Mouse (Mus musculus): ENCODE results near the gene Stk39.
"Not testable (repeated sequence)": the region's sequence is repeated elsewhere in the genome, so short reads cannot be mapped to it uniquely, and the experiment has no call there.

Stk39 gene

DNA sequence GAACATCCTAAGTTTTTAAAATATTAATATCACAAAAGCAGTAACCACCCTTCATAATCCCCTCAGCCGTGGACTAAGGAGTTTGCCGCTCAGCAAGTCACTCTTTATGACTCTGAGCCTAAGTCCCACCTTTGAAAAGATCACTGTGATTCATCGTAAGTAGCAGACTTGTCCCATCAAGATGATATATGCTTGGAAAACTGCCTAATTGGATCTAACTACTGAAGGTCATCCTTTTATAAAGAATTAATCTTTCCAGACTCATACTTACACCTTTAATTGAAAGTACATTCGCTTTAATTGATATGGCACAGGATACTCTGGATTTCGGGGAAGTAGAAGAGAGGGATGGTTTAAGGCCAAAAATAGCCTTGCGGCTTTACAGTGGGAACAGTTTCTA lies 201.2 kb downstream of the Stk39 start:
- no peak for DNase-seq

DNA sequence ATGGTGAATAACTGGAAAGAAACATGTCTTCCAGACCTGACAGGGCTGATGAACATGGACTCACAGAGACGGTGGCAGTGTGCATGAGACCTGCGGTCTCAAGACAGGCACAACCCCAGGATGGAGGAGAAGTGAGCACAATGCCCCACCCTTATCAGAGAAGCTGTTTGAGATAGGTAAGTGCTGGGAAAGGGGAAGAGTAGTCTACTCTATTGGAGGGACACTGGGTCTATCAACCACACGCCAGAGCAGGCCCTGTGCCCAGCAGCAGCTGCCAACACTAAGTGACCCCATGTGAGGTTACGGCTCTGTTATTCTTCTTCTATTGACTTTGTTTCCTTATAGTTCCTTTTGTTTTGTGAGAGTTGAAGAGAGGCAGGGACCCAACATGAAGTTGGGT lies 202.4 kb downstream of the Stk39 start:
- DNase-seq: no peak

DNA sequence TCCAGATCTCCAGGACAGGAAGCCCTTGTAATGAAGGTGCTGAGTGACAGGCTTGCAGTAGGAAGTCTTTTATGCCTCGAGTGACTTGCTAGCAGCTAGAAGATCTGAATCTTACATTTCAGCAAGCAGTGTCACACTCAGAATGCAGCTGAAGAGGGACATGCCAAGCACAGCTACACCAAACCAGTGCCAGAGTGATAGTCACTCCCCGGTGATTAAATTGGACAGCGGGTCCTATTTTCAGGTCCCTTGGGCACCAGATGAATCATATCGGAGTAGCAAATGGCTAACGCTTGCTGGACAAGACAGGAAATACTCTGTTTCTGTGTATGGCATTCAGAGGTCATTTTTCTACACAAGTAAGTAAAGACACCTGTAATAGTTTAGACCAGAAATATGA lies 207.2 kb downstream of the Stk39 start:
- no peak for DNase-seq

DNA sequence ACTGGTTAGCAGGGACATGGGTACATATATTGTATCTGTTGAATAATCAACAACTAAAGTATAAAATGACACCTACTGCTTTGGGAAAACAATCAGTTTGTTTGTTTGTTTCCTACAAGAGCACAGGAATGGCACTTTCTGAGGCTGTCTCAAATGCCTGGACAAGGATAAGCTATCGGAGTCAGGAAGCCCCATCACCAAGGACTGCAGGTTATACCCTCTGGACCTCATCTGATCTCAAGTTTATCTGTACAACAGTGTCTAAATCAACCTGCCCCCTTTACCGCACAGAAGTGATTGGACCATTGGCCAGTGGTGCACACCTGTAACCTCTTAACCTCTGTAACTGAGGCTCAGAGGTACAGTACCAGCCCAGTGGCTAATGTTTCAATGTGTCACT lies 211.2 kb downstream of the Stk39 start:
- DNase-seq: no peak

DNA sequence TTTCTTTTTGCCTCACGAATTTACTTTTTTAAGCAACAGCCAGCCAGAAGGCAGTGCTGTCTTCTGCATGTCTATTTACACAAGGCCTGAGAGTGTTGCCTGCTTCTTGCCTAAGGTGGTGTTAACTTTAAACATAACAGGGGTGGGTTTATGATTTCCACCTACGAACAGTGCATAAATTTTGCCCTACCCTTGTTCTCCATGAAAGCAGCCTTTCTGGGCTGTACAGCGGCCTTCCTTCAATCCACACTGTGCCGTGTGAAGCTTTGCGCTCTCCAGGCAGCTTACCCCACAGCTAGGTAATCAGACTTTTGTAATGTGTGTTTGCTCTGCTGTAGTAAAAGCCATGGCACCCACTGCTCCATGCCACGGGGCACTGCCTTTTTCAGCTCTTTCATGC lies 214.5 kb downstream of the Stk39 start:
- DNase-seq: no peak

DNA sequence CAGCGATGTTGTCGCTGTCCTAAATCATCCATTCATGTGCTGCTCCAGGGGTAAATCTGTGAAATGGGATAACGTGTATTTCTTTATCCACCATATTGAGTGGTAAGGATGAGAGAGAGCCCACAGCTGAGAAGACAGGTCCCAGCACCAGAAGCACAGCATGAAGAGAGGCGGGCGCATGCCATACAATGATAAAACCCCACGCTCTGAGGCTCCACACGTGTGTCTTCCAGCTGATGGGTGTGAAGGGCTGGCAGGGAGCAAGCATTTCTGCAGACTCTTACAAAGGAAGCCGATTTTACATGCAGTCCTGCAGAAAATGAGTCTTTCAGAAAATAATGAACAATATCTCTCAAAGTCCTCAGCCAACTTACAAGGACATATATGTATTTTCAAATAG lies 215.6 kb downstream of the Stk39 start:
- DNase-seq: no peak

DNA sequence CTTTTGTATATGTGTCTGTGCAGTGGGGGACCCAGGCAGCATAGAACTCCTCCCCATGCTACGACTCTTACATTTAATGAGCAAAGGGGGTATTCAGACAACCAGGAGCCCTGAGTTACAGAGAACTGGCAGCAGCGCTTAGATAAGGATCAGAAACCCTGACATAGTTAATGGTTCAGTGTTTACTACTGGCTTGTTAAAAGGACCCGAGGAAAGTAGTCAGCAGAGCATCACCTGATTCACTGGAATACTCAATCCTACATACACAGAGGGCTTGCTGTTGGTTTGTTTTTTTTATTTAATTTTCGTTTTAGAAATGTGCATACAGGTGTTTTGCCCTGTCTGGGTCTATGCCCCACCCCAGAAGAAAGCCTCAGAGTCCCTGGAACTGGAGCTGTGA lies 217.3 kb downstream of the Stk39 start:
- DNase-seq: no peak

DNA sequence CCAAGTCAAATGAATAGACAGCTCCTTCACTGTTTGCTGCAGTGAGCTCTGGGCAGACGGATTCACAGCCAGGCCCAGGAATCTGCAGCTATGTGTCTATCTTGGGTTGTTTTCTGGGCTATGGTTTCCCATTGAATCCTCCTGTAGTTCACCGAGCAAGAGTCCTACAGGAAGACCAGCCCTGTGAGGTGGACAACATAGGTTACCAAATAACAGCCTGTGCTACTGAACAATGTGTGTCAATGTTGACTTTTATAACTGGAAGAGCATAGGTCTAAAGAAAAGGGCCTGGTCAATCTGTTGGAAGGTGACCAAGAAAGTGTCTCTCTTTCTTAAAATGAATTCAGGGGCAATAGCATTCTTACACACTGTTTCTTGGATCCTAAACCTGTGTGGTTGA lies 218.8 kb downstream of the Stk39 start:
- DNase-seq: no peak

DNA sequence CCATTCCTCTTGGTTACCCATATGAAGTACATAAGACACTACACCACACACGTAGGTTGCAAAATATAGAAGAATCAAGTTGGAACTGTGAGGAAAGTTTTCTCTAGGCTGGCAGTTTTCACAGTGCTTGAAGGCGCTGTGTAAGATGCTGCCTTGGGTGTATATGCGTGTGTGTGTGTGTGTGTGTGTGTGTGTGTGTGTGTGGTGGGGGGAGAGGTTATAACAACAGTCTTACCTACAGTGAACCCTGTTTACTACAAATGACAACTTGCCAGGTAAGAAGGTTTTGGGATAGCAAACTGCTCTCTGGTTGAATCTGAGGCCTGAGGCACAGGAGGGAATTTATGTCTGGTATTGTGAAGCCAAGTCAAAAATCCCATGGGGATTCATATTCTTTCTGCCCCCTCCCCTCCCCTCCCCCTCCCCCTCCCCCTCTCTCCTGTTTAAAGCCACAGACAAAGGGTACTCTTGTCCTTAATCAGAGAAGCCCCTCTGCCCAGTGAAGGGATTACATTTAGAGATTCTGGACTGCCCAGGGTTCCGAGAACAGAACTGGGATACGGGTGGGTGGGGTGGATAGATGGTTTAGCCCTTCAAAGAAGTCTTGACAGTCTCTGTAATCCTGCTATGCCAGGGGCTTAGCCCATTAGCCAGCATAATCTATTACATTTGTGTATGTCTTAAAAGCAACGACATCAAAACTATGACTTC lies 219.9 kb downstream of the Stk39 start:
- DNase-seq: no peak

DNA sequence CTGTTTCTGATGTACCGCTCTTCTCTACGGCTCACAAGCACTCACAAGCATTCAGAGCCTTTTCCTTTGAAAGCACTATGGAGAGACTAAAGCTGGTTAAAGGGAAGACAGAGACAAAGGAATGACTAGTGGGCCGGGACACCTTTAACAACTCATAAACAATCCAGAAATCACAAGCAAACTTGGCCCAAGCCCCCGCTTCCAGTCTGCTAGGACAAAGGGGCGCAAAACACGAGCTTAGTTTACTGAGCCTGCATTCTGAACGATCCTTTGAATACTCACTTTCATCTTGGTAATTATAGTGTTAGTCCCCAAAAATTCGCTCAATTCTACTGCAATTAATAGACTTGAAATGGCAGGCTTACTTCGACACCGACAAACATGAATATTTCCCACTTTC lies 221.2 kb downstream of the Stk39 start:
- no peak for DNase-seq

DNA sequence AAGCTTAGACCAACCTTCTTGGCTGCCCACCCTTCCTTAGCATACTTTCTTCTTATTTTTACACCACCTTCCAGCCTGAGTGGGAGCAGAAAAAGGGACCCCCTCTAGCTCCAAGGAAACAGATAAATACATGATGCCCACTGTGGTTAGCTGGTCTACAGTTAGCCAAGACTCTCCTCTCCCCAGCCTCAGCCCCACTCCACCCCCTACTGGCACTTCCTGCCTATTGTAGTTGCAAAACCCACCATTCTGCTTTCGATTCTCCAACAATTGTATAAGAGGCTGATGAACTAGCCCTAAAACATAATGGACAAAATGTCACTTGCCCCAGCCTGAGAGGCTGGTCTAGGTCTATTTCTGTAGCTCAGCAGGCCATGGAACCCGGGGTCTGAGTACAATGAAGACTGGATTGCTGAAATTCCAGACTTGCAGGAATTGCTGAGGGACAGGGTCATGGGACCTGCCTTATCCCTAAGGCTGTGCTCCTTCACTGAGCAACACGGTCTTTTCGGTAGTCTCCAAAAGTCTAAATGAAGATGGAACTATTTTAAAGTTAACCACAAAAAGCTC lies 222.1 kb downstream of the Stk39 start:
- DNase-seq: no peak

DNA sequence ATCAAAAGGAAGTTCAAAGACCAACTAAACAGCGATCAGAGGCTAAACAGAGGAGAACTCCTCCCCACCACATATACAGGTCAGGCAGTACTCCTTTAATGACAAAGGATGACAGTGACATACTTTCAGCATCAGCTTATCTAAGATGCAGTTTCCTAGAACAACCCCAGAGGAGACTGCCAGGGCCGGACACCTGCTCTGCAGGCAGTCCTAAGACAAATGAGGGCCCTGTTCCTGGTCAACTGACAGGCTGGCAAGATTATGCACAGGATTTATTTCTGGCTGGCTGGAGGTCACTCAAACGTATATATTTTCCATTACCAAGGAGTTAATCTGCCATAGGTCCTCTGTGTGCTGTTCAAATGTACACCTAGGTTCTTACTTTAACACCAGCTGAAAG lies 225.8 kb downstream of the Stk39 start:
- DNase-seq: no peak

DNA sequence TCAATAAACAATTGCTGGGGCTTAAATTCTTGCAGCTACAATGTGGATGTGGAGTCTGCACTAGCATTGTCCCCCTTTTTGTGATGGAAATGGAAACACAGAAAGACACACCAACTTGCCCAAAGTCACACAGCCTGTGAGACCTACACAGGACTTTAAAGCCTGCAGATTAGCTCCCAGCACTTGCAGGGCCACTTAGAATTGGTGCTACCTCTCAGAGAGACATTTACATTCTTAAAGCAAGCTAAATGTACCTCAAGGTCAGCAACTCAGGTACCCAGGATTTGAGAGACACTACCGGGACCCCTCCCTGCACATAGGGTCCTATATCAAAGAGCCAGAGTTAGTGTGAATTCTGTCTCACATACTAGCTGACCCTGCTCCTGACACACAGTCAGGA lies 227.5 kb downstream of the Stk39 start:
- no peak for DNase-seq

DNA sequence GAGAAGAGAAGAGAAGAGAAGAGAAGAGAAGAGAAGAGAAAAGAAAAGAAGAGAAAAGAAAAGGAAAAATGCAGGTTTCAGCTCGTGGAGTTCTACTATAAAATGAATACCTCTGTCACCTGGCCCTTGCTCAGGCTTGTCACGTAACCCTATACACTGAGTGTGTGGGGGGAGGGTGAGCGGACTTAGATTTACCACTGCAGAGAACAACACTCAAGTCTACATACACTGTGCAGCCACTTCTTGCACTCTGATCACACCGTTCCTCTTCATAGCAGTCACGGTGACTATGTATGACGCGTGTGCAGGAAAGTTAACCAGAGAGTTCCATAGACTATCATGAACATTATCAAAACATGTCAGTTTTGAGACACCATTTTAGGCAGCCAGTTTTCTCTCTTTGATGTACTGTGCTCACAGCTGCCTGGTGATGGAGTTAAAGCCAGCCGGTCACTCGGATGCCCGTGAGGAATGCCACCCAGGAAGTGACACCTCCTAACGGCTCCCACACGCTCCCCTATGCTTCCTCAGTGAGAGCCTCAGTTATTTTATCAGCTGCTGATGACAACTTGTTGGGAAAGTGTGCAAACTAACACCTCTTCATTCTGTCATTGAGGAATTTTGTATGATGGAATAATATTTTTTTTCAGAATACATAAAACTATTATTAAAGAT lies 228.1 kb downstream of the Stk39 start:
- DNase-seq: no peak

DNA sequence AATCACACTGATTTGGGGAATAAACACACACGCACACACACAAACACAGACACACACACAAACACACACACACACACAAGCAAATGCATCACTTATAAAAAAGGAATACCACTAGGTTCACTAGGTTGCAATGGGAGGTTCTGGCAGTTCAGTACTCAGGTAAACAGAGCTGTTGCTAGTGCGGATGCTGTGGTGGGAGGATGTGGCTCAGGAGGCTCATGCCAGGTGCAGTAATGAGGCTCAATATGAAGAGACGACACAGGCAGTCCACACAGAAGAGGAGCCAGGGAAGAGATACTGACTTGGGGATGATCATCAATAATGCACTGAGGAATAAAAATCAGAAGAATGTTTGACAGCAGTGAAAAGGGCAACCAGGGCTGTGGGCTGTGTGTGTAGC lies 228.8 kb downstream of the Stk39 start:
- no peak for DNase-seq

DNA sequence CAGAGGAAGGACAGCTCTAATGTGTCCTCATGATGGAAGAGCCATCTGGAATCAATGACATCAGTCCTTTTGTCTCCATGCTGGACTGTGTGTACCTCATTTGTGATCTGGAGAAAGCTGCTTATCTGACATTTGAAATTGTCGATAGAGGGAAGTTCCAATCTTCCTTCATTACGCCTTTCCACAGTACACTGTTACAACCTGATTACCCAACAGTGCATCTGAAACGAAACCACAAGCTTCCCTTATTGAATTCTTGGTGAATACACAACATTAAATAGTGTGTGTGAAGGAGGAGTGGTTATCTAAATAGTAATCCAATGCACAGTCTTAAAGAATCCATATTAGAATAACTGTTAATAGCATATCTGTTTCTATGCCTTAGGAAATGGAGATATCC lies 230.0 kb downstream of the Stk39 start:
- no peak for DNase-seq

DNA sequence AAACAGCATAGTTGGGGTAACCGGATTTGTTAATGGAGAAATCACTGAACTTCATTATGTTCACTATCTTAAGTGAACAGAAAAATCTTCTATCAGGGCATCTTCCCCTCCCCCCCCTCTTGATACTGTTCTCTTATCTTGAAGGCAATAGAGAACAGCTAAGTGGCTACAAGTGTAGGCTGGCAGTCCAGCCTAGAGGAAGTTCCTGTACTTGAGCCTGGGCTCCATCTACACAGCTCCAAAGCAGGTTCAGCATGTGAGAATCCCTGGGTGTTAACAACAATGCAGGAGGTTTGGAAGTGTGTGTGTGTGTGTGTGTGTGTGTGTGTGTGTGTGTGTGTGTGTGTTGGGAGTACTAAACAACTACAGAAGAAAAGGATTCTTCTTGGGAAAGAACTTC lies 230.4 kb downstream of the Stk39 start:
- DNase-seq: no peak

DNA sequence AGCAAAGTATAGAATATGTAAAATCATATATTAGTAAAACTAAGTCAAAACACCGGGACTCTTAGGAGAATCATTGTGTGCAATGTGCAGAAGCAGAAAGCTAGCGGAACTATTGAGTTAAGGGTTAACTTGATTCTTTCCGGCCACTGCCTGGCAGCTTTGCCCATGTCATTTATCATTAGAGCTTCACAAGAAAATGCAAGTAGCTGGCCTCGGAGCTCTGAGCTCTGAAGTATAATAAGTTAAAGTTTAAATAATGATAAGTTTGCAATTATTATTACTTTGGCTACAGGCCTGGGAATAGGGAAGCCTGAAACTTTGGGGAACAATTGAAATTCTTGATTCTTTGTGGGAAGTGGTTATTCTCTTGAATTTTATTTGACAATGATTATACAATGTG lies 232.7 kb downstream of the Stk39 start:
- DNase-seq: not testable (repeated sequence)

DNA sequence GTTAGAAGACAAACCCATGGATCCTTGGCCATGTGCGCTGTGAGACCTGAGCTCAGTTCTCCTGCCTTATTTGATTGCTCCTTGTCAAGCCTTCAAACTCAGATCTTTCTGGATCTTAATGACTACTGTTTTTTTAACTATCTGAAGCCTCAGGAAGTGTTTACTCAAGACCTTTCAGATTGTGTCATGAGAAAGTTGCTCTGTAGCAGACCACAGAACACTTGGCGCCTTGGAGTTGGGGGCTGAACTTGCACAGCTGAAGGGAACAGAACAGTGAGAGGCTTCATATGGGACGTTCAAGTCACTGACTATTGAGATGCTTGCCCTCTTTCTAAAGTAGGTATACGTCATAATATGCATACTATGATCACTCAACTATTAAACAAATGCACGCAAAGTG lies 239.1 kb downstream of the Stk39 start:
- no peak for DNase-seq

DNA sequence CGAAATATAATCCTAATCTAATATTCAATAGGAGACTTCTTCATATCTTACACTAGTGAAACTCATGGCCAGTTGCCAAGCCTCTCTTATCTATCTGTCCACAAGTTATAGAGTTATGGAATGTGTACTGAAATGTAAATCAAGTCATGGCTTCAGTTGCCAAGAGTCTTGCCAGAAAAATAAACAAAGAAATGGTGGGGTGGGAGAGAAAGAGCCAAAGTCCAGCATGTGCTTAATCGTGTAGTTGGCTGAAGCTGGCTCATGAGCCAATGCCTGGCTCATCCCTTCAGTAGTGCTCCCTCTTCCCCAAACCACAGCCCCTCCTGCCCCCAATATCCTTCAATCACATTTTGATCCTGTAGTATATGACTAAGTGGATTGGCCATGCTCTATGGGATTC lies 242.2 kb downstream of the Stk39 start:
- DNase-seq: no peak

DNA sequence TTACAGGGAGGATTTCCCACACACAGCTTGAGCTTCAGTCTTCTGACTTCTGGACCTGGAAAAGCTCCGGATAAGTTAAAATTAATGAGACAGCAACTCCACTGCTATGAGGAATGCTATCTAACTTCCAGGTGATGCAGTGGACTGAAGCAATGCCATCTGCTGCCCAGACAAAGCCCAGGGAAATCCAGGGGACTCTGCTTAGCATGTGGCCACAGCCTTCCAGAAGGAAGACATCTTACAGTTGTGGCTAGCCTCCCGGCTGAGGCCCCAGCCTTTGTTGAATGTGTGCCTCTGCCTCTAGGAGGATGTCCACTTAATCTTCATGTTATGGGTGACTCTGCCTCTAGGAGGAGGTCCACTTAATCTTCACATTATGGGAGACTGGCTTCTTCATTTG lies 243.0 kb downstream of the Stk39 start:
- DNase-seq: no peak

DNA sequence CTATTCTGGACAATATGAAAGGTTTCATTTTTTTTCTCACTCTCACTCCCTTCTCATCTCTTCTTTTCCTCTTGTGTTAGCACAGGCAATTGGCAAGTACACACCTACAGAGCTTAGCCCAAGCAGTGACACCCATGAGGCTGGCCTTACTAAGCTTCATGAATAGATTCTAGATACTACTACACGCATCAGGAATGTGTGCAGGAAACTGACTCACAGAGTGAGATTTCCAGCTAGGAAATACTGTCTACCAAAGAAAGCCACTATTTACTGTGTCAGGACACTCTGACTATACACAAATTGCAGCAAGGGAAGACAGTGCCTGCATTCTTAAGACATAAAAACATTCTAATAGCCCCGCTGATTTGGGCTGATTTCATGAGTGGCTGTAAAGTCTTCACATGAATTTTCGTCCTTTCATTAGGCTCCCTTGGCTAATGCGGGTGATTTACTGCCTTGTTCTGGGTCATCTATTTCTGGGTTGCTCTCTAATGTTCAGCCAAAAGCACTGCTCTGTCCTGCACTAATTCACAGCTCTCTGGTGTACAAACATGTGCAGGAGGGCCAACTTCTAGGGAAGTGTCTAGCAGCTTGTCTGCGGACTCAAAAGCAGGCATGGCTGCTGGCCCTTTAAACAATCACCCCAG lies 249.7 kb downstream of the Stk39 start:
- DNase-seq: no peak

DNA sequence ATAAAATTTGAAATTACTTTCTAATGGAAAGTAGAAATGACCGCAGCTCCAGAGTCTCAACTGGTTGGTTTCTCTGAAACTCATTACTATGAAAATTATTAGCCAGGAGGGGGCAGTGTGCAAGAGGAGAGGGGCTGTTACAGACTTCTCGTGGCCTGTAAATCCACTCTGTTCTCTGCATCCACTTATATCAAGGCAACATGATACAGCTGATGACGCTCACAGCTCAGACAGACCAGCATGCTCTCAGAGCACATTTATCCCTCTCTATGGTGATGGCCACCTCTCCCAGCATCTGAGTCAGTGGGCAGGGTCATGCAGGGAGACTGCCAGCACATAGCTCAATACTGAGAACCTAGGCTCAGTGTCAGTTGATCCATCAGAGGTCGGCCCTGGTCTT lies 250.8 kb downstream of the Stk39 start:
- no peak for DNase-seq

DNA sequence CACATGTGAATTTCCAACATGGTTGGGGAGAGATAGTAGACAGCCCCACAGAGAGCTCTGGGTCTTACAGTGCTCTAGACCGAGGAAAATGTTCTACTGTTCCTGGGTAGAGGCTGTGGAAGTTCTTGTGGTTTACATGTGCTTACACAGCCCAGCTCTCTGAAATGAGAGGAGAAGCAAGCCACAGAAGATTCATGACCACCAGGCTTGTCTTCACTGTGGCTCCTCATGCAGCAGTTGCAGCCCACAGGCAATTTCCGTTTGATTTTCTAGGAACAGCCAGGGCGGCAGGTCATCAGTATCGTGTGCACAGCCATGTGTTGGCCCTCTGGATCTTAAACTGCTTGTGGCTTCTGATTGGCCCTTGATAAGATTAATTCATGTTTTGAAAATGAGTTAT lies 252.2 kb downstream of the Stk39 start:
- no peak for DNase-seq

Measured in thymus, adult 18-20 months (tissue).